Mouse (Mus musculus) stomach, postnatal 0 days (tissue): ENCODE data around the gene Pgap1. TPM values are rescaled to one million over a fixed set of nuclear protein-coding genes. Genes with fewer than 3 reads are reported as not detected.

ENCODE experiments used
- ATAC-seq: fragments of 200-750 bp; cut with Nextera tagmentation; 2 replicates; pipeline ENCODE4 v1.8.0; 2017; ENCODE audit not compliant: low FRiP score, low TSS enrichment
- DNase-seq: peaks from one replicate; pipeline ENCODE4 v3.0.0-alpha.2; 2016; ENCODE audit warnings: low spot score
- H3K27ac ChIP-seq: fragments of 300-500 bp; sonication (generic); replicated peaks from 2 replicates; pipeline ENCODE4 v1.5.1; 2014; ENCODE audit warnings: mild to moderate bottlenecking, control low read depth
- H3K27me3 ChIP-seq: fragments of 300-500 bp; sonication (generic); 2 replicates; pipeline ENCODE4 v1.6.1; 2014; ENCODE audit warnings: low read length; ENCODE audit not compliant: control insufficient read depth, insufficient read depth
- H3K36me3 ChIP-seq: fragments of 300-500 bp; sonication (generic); 2 replicates; pipeline ENCODE4 v1.6.1; 2014; ENCODE audit warnings: low read length, mixed read lengths; ENCODE audit not compliant: control insufficient read depth, insufficient read depth
- H3K4me1 ChIP-seq: fragments of 300-500 bp; sonication (generic); replicated peaks from 2 replicates; pipeline ENCODE4 v1.6.1; 2014; ENCODE audit warnings: antibody characterized with exemption; ENCODE audit not compliant: control insufficient read depth, insufficient read depth
- H3K4me2 ChIP-seq: fragments of 300-500 bp; sonication (generic); replicated peaks from 2 replicates; pipeline ENCODE4 v1.6.1; 2014; ENCODE audit warnings: low read depth, mild to moderate bottlenecking, control low read depth, moderate library complexity
- H3K4me3 ChIP-seq: fragments of 300-500 bp; sonication (generic); 2 replicates; pipeline ENCODE4 v1.5.1; 2014; ENCODE audit warnings: low read depth, low read length, control low read depth
- H3K9ac ChIP-seq: fragments of 300-500 bp; sonication (generic); 2 replicates; pipeline ENCODE4 v1.6.1; 2014; ENCODE audit warnings: mild to moderate bottlenecking, low read length, control low read depth, mixed read lengths
- H3K9me3 ChIP-seq: fragments of 300-500 bp; sonication (generic); 2 replicates; pipeline ENCODE4 v1.6.1; 2016; ENCODE audit warnings: low read length; ENCODE audit not compliant: control insufficient read depth
- CTCF ChIP-seq: IDR thresholded peaks from 2 replicates; pipeline ENCODE4 v1.5.1; 2016; ENCODE audit warnings: antibody characterized with exemption, low read depth, mild to moderate bottlenecking, moderate library complexity
- EP300 ChIP-seq: optimal IDR thresholded peaks from 2 replicates; pipeline ENCODE3; 2016; ENCODE audit warnings: antibody characterized with exemption
- WGBS: fragments of 180-500 bp; shearing (Covaris S2); extraction: QIAGEN DNeasy Blood & Tissue Kit; methylation state at CpG from one replicate; pipeline ENCODE4 v1.1.7; 2014; 5-methylcytosine and 5-hydroxymethylcytosine counted together
- polyA plus RNA-seq: library from polyadenylated mRNA; unstranded; fragments of >200 nt; fragmentation: Nextera tagmentation; extraction: Ambion mirVana; gene quantifications from 2 replicates; pipeline ENCODE4 v1.2.1, GENCODE M21; 2015

Gene Pgap1
- polyA plus RNA-seq, result 4.5 and 5.4 TPM in 2 replicates

DNA sequence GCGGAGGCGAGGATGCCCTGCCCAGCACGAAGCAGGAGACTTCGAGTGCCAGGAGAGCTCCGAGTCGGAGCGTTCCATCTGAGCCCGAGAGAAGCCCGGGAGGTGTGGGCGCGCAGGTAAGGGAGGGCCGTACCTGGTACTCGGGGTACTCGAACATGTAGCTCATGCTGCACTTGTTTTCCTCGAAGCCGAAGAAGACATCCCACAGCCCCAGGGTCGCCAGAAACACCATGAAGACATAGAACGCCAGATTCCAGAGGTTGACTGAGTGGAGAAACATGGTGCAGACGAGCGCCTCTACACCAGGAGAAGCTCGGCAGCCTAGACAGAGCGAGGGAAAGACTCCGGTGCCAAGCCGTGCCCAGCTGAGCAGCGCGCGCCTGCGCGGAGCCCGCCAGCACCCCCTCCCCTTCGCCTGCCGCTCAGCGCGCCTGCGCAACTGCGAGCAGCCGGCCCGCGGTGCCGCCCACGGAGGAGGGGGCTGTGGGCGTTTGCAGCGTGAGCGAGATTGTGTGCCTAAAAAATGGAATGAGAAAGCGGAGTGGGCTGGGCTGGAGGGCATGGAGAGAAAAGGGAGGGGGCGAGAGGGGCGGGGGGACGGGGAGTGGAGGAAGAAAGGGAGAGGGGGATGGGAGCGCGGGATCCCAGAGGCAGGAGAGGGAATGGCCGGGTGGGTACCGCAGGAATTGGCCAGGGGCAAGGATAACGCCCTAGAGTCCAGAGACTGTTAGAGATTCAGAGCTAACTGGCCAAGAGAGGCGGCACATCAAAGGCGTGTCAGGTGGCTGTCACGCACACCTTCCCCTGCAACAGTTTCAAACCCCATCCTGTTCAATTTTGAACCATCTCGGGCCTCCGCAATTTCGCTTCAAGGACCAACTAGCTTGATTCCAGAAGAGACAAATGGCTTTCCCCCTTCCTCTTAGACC, at the start of gene Pgap1:
Pgap1 (minus strand) TSS at position 384 of the 929 bp plus-strand sequence.
- Histone ChIP-seq H3K36me3 (no peaks in the 10 kb centered on the region), H3K4me3 (peak within 1 kb of the TSS; percentile 74), H3K27ac (peak within 1 kb of the TSS; percentile 84), H3K27me3 (no peaks in the 10 kb centered on the region), H3K9me3 (no peaks in the 10 kb centered on the region), H3K9ac (peak within 1 kb of the TSS; percentile 70), H3K4me1 (no peaks in the 10 kb centered on the region), H3K4me2 (peak within 1 kb of the TSS; percentile 97)
- TF ChIP-seq EP300, result no peak
- no peak for TF ChIP-seq CTCF
- DNase-seq (peak; percentile 92), ATAC-seq (peak; percentile 99)
- WGBS, result under 1% methylated on average over 51 of the region's 59 CpGs

DNA sequence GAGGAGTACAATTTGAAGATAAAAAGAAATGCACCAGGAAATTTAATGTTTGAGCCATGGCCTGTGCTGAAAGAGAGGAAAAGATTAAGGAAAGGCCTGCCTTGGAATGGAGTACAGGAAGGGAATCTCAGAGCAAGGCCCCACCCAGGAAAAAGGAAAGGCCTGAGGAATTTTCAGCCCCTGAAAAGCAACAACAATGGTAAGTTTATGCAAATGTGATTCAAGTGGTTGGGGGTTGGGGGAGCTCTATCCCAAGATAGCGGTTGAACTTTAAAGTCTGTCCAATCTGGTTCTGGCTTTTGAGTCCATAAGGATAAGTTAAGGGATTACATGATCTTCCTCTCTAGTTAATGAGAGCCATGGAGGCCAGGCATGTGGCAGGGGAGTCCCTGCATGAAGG, 49.5 kb upstream of the Pgap1 start:
- Histone ChIP-seq H3K36me3 (no peaks in the 10 kb centered on the region), H3K9me3 (no peaks in the 10 kb centered on the region), H3K27ac (no peak overlapping the region), H3K9ac (no peak overlapping the region), H3K4me3 (no peak overlapping the region), H3K4me2 (no peak overlapping the region), H3K27me3 (no peaks in the 10 kb centered on the region), H3K4me1 (no peaks in the 10 kb centered on the region)
- WGBS, result 79% methylated on average over 1 of the region's 1 CpGs
- TF ChIP-seq CTCF (no peak), EP300 (no peak)
- ATAC-seq (no peak), DNase-seq (no peak)

DNA sequence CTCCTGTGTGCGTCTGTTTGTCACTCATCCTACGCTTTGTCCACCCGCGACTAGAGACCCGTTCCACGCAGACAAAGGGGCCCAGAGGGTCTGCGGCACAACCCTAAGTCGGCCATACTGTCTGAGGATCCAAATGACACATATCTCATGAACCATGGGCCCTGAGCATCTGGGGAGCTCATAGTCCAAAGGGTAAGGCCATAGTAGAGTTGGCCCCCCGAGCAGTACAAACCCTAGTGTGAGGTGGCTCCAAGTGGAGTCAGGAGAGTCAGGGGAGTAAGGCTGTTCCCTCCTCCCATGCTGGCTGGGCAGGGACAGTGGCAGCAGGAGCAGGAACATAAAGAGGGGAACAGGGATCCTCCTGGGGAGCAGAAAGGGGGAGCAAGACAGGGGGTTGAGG, 44.2 kb upstream of the Pgap1 start:
- H3K4me3 ChIP-seq, result no peak overlapping the region
- H3K4me2 ChIP-seq, result no peak overlapping the region
- no peaks in the 10 kb centered on the region for H3K9me3 ChIP-seq
- H3K27ac ChIP-seq, result no peak overlapping the region
- no peak for ATAC-seq
- H3K4me1 ChIP-seq, result no peaks in the 10 kb centered on the region
- no peak for DNase-seq
- 96% methylated on average over 9 of the region's 9 CpGs for WGBS
- H3K36me3 ChIP-seq, result no peaks in the 10 kb centered on the region
- no peaks in the 10 kb centered on the region for H3K27me3 ChIP-seq
- TF ChIP-seq CTCF (no peak), EP300 (no peak)
- no peak overlapping the region for H3K9ac ChIP-seq

DNA sequence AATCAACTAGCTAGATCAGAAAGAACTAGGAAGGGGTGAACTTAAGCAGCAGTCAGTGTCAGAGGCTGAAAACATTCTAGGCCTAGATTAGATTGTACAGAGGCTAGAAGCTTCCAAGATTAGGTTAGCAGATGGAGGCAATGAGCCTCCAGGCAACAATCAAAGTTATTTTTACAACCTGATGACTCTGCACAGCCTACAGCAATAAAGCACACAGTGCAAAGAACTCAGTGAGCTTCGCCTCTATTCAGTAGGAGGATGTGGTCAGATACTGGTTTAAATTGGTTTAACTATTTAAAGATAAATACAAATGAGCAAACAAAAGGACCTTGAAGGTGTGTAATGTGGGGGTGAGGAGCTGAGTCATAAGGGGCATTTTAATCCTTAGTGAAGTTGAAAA, 42.8 kb upstream of the Pgap1 start:
- 64% methylated on average over 1 of the region's 1 CpGs for WGBS
- ATAC-seq, result peak; percentile 91
- H3K36me3 ChIP-seq, result no peaks in the 10 kb centered on the region

DNA sequence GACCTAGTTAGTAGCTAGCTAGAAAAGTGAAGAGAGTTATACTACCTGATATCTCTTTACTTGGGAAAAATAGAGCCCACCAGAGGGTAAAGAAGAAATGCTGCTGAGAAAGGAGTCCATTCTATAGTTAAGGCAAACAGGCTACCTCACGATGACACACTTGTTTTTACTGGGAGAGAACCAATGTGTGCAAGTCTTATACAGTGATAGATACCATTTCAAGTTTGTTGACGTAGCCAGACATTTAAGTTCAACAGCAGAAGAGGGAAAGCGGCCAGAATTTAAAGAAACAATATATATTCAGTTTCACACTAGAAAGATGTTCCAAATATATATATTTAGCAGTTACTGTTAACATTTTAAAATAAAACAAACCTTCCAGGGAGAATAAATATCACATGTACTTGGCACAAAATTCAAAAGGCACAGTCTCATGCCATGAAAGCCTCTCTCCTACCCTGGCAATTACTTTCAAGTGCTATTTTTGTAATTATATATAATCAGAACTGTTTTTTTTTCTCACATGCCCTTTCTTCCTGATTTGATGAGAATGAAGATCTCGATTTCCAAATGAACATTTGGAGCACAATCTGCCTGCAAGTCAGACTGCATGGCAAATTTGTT, 40.2 kb upstream of the Pgap1 start:
- no peaks in the 10 kb centered on the region for H3K9me3 ChIP-seq
- no peaks in the 10 kb centered on the region for H3K36me3 ChIP-seq
- no peak for TF ChIP-seq EP300
- TF ChIP-seq CTCF, result no peak
- H3K4me2 ChIP-seq, result no peak overlapping the region
- H3K9ac ChIP-seq, result no peak overlapping the region
- no peak overlapping the region for H3K27ac ChIP-seq
- H3K27me3 ChIP-seq, result no peaks in the 10 kb centered on the region
- 43% methylated on average over 4 of the region's 4 CpGs for WGBS
- H3K4me3 ChIP-seq, result no peak overlapping the region
- H3K4me1 ChIP-seq, result no peaks in the 10 kb centered on the region
- no peak for DNase-seq
- ATAC-seq, result no peak

More for the DNA sequence above, 42.8 kb upstream of the Pgap1 start:
- H3K9me3 ChIP-seq, result no peaks in the 10 kb centered on the region
- H3K27ac ChIP-seq, result 0 out of 2 replicates have a peak overlapping the region, but pooled peaks have one; percentile 45
- no peak for DNase-seq
- H3K4me2 ChIP-seq, result no peak overlapping the region
- H3K9ac ChIP-seq, result no peak overlapping the region
- no peaks in the 10 kb centered on the region for H3K27me3 ChIP-seq
- H3K4me1 ChIP-seq, result no peaks in the 10 kb centered on the region
- H3K4me3 ChIP-seq, result no peak overlapping the region
- TF ChIP-seq CTCF, result no peak
- no peak for TF ChIP-seq EP300

DNA sequence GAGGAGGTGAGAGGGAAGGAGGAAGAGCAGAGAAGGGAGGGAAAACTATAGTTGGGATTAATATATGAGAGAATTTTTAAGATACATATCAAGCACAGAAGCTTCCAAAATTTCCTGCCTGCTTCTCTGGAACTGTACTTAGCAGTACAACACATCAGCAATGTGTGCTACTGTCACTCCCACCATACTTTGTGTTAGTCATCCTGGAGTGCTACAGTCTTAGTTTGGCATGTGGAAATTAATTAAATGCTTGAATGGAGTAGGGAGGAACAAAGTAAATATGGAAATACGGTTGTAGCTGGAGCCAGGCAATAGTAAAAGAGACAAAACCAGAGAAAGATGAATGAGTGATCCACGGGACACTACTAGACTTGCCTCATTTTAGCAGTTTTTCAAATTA, 38.7 kb upstream of the Pgap1 start:
- H3K27me3 ChIP-seq, result no peaks in the 10 kb centered on the region
- H3K9ac ChIP-seq, result no peak overlapping the region
- H3K4me3 ChIP-seq, result no peak overlapping the region
- no peaks in the 10 kb centered on the region for H3K9me3 ChIP-seq
- TF ChIP-seq CTCF (no peak), EP300 (no peak)
- H3K4me2 ChIP-seq, result no peak overlapping the region
- H3K4me1 ChIP-seq, result no peaks in the 10 kb centered on the region
- no peaks in the 10 kb centered on the region for H3K36me3 ChIP-seq
- WGBS, result 61% methylated on average over 2 of the region's 2 CpGs
- no peak for ATAC-seq
- DNase-seq, result no peak
- H3K27ac ChIP-seq, result no peak overlapping the region
